Mouse (Mus musculus): ENCODE measurements at regions not wholly inside any gene's neighbourhood (a gene's known extent, or its start where the extent isn't known, plus 50 kb on each side); places are given as distances from the start of the nearest gene placed in this dataset.

- no peak for DNase-seq (ENCODE audit: low spot score in 2 of 2)
Measured at GRCm38 (mm10) chr10:9462361-9462760, 212.6 kb downstream of the Samd5 start.

- DNase-seq (ENCODE audit: low spot score in 2 of 2) = no peak
Measured at GRCm38 (mm10) chr10:9459145-9459544, 215.9 kb downstream of the Samd5 start.

GRCm38 (mm10) chr10:9458466-9458865, 216.5 kb downstream of the Samd5 start:
- no peak for DNase-seq (ENCODE audit: low spot score in 2 of 2)

GRCm38 (mm10) chr10:9457222-9457621, 217.8 kb downstream of the Samd5 start:
- DNase-seq (ENCODE audit: low spot score in 2 of 2) = no peak

- DNase-seq (ENCODE audit: low spot score in 2 of 2) = no peak
Measured at GRCm38 (mm10) chr10:9439072-9439471, 235.9 kb downstream of the Samd5 start.

- DNase-seq (ENCODE audit: low spot score in 2 of 2) = no peak
Measured at GRCm38 (mm10) chr10:9438366-9438765, 236.6 kb downstream of the Samd5 start.

GRCm38 (mm10) chr10:9429085-9429484, 245.9 kb downstream of the Samd5 start:
- no peak for DNase-seq (ENCODE audit: low spot score in 2 of 2)

- no peak for DNase-seq (ENCODE audit: low spot score in 2 of 2)
Measured at GRCm38 (mm10) chr10:9420741-9421140, 254.3 kb downstream of the Samd5 start.

GRCm38 (mm10) chr10:9416685-9417084, 258.3 kb downstream of the Samd5 start:
- DNase-seq (ENCODE audit: low spot score in 2 of 2) = no peak

- DNase-seq (ENCODE audit: low spot score in 2 of 2) = no peak
Measured at GRCm38 (mm10) chr10:9406101-9406500, 268.9 kb downstream of the Samd5 start.

GRCm38 (mm10) chr10:9405417-9405816, 269.6 kb downstream of the Samd5 start:
- no peak for DNase-seq (ENCODE audit: low spot score in 2 of 2)

GRCm38 (mm10) chr10:9404963-9405362, 270.0 kb downstream of the Samd5 start:
- no peak for DNase-seq (ENCODE audit: low spot score in 2 of 2)

- no peak for DNase-seq (ENCODE audit: low spot score in 2 of 2)
Measured at GRCm38 (mm10) chr10:9400911-9401617, 273.9 kb downstream of the Samd5 start.

- no peak for DNase-seq (ENCODE audit: low spot score in 2 of 2)
Measured at GRCm38 (mm10) chr10:9377440-9378101, 297.4 kb downstream of the Samd5 start.

- no peak for DNase-seq (ENCODE audit: low spot score in 2 of 2)
Measured at GRCm38 (mm10) chr10:9362306-9362865, 312.6 kb downstream of the Samd5 start.

GRCm38 (mm10) chr10:9338207-9338801, 336.7 kb downstream of the Samd5 start:
- no peak for DNase-seq (ENCODE audit: low spot score in 2 of 2)

- DNase-seq (ENCODE audit: low spot score in 2 of 2) = no peak
Measured at GRCm38 (mm10) chr10:9334245-9334845, 340.7 kb downstream of the Samd5 start.

- no peak for DNase-seq (ENCODE audit: low spot score in 2 of 2)
Measured at GRCm38 (mm10) chr10:9331694-9332093, 343.3 kb downstream of the Samd5 start.

GRCm38 (mm10) chr10:9328324-9328723, 346.7 kb downstream of the Samd5 start:
- DNase-seq (ENCODE audit: low spot score in 2 of 2) = no peak

GRCm38 (mm10) chr10:9327881-9328280, 347.1 kb downstream of the Samd5 start:
- DNase-seq (ENCODE audit: low spot score in 2 of 2) = peak in 1 of 2 experiments; percentile 45

- DNase-seq (ENCODE audit: low spot score in 2 of 2) = no peak
Measured at GRCm38 (mm10) chr10:9312326-9312725, 362.7 kb downstream of the Samd5 start.

- no peak for DNase-seq (ENCODE audit: low spot score in 2 of 2)
Measured at GRCm38 (mm10) chr10:9310346-9310745, 364.7 kb downstream of the Samd5 start.
